Mouse (Mus musculus): Measurements from ENCODE around the gene Rrp1. TPM values are rescaled to one million over a fixed set of nuclear protein-coding genes. Genes with fewer than 3 reads are reported as not detected.

Gene Rrp1
- polyA plus RNA-seq, 1 experiment: 52.5 TPM

DNA sequence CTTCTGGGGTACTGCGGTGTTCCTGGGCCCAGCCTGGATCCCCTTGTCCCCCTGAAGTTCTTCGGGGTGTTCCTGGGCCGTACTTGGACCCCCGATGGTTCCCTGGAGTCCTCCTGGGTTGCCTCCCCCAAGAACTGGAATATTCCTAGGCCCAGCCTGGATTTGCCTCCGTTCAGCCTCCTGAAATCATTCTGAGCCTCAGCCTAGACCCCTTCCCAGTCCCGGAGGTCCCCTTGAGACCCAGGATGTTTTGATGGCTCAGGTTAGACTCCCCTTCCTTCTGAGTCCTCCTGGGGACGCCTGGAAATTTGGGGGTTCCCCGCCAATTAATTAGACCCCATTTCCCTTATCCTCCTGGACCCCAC lies 60.2 kb downstream of the Rrp1 start:
- H3K4me1 ChIP-seq (ENCODE audit: control insufficient read depth, insufficient read depth, insufficient read length, low read length): peaks cover 7% of the 10 kb centered on the region
- H3K4me3 ChIP-seq (ENCODE audit: insufficient read depth, low read depth, low read length): peak overlapping the region; percentile 85
- H3K27ac ChIP-seq (replicated peaks; ENCODE audit: low read depth, low read length): peak overlapping the region; percentile 35

DNA sequence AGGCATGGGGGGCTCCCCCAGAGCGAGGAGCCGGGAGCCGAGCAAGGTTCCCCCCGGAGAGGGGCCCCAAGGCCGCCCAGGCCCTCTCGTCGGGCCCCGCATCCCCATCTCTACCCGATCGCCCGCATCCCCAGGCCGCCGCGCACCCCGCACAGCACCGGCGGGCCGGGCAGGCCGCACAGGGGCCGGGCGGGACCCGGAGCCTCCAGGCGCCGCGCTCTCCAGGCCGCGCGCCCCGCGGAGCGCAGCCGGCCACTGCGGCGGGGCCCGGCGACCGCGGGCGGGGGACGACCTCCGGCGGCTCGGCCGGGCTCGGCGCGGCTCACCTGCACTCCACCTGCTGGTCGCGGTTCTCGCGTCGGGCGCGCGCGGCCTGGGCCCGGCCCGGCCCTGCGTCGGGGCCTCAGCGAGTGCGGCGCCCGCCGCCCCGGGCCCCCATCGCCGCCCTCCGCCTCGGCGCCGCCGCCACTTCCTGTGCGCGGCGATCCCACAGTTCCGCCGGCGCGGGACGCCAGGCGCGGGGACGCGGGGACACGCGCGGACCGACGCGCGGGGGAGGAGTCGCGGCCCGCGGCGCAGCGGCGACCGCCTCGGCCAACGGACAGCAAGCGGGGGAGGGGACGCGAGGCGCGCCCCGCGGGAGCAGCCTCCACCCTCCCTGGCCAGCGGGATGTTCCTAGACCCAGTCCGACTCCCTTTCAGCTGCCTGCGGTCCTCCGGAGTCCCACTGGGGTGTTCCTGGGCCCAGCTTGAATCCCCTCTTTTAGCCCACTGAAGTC lies 60.8 kb downstream of the Rrp1 start, which contains the start of gene Agpat3:
Agpat3 (minus strand) TSS at position 603 of the 779 bp plus-strand sequence.
- peak within 1 kb of the TSS; percentile 85 for H3K4me3 ChIP-seq (ENCODE audit: insufficient read depth, low read depth, low read length)
- H3K4me1 ChIP-seq (ENCODE audit: control insufficient read depth, insufficient read depth, insufficient read length, low read length): peaks cover 7% of the 10 kb centered on the region
- peak within 1 kb of the TSS; percentile 51 for H3K27ac ChIP-seq (replicated peaks; ENCODE audit: low read depth, low read length)

DNA sequence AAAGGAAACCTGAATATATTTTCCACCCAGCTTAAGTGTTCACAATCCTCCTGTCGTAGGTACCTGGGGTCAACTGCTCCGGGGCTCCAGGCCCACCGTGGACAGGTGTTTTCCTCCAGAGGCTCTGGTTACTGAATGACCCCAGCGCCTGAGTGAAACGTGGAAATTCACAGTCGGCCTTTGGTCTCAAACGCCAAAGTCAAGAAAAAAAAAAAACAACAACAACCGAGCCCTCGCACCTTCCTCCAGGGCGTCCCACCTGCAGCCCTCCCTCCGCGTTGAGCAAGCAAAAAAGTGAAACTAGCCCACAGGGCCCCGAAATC lies 61.3 kb downstream of the Rrp1 start:
- Histone ChIP-seq H3K4me1 (ENCODE audit: control insufficient read depth, insufficient read depth, insufficient read length, low read length) (peaks cover 8% of the 10 kb centered on the region), H3K4me3 (ENCODE audit: insufficient read depth, low read depth, low read length) (peak overlapping the region; percentile 85), H3K27ac (replicated peaks; ENCODE audit: low read depth, low read length) (peak overlapping the region; percentile 51)

DNA sequence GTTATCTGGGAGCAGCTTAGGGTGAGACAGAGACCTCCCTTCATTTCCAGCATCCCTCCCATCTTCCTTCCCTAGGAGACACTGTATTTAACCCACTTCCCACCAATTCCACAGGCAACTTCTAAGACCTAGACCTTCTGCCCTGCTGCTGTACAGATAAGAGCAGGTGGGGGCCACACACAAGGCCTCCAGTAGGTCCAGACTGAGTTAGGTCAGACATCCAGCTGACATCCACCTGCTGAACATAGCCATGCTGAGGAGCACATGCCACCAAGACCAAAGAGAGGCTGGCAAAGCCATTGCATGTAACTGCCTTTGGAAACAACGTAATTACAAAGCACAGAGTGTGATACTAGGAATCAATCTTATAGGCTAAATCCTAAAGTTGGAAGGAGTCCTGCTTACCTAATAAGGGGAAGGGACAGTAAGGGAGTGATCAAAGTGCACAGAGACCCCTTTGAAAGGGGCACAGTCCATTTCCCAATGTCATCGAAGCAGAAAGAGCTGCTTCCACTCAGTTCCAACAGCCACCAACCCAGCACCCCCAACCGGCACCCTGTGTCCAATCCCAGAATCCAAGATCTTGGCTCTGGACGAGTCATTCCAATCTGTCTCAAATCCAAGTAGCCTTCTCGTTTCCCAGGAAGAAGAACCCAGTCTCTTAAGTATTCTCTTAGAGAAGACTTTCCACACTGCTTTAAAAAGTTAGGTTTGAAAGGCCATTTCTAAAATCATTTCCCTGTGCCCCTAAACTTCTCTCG lies 61.9 kb downstream of the Rrp1 start:
- peak overlapping the region; percentile 85 for H3K4me3 ChIP-seq (ENCODE audit: insufficient read depth, low read depth, low read length)
- H3K27ac ChIP-seq (replicated peaks; ENCODE audit: low read depth, low read length): peak overlapping the region; percentile 51; the same call in 1 of the 2 replicates
- peaks cover 13% of the 10 kb centered on the region for H3K4me1 ChIP-seq (ENCODE audit: control insufficient read depth, insufficient read depth, insufficient read length, low read length)

Other genes with a start within 250 kb of the Rrp1 start
- gene D10Jhu81e, start 243.3 kb downstream of the Rrp1 start, polyA plus RNA-seq (2012; ENCODE audit: insufficient read depth, insufficient read length, missing spikeins): 403 and 476 TPM in 2 replicates
- 3.3 and 4.3 TPM in 2 replicates for gene Pwp2, start 227.9 kb downstream of the Rrp1 start, polyA plus RNA-seq (2012; ENCODE audit: insufficient read depth, insufficient read length, missing spikeins)
- gene Trappc10, start 168.4 kb downstream of the Rrp1 start, polyA plus RNA-seq (2012; ENCODE audit: insufficient read depth, insufficient read length, missing spikeins): 22.4 and 23.1 TPM in 2 replicates
- gene Agpat3, start 60.6 kb downstream of the Rrp1 start, polyA plus RNA-seq (2012; ENCODE audit: insufficient read depth, insufficient read length, missing spikeins): 311 and 438 TPM in 2 replicates
- gene Cstb, start 12.6 kb upstream of the Rrp1 start, polyA plus RNA-seq (2012; ENCODE audit: insufficient read depth, insufficient read length, missing spikeins): 192 and 249 TPM in 2 replicates
- 21.2 and 28.2 TPM in 2 replicates for gene Pdxk, start 51.9 kb upstream of the Rrp1 start, polyA plus RNA-seq (2012; ENCODE audit: insufficient read depth, insufficient read length, missing spikeins)
- gene Olfr1358, start 104.4 kb upstream of the Rrp1 start, polyA plus RNA-seq (2012; ENCODE audit: insufficient read depth, insufficient read length, missing spikeins): not detected in 2 replicates
- gene Ilvbl, start 161.3 kb upstream of the Rrp1 start, polyA plus RNA-seq (2012; ENCODE audit: insufficient read depth, insufficient read length, missing spikeins): 18.4 and 30.2 TPM in 2 replicates
- 16.9 and 18.4 TPM in 2 replicates for gene Syde1, start 178.9 kb upstream of the Rrp1 start, polyA plus RNA-seq (2012; ENCODE audit: insufficient read depth, insufficient read length, missing spikeins)
- not detected in 2 replicates for gene Olfr1357, start 205.0 kb upstream of the Rrp1 start, polyA plus RNA-seq (2012; ENCODE audit: insufficient read depth, insufficient read length, missing spikeins)

Measured in brown adipose tissue, adult 24 weeks (tissue).